Mouse (Mus musculus): ENCODE results near the gene Serpina12.

Serpina12 gene

DNA sequence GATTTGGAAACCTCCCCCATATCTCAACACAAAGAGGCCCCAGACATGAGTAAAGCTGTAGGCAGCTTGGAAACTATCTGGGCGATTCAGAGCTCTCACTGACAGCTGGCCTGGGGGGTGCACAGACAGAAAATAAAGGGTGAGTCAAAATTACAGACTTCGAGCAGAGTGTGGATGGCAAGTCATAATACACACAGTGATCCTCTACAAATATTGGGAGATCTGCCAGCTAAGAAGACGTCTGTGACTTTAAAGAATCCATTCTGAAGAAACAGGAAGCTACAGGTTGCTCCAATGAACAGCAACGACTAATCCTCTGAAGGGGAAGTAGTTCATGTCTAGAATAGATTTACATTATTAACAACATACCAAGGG, 41.0 kb downstream of the Serpina12 start:
- no peak for DNase-seq (ENCODE audit: low spot score)

GRCm38 (mm10) chr12:104002569-104003237, 41.5 kb downstream of the Serpina12 start:
- DNase-seq (ENCODE audit: low spot score), result no peak

- no peak for DNase-seq (ENCODE audit: low spot score)
Observed at GRCm38 (mm10) chr12:104000594-104000993, 43.6 kb downstream of the Serpina12 start.

- DNase-seq (ENCODE audit: low spot score), result peak; percentile 59
Observed at GRCm38 (mm10) chr12:103999611-104000010, 44.6 kb downstream of the Serpina12 start.

DNA sequence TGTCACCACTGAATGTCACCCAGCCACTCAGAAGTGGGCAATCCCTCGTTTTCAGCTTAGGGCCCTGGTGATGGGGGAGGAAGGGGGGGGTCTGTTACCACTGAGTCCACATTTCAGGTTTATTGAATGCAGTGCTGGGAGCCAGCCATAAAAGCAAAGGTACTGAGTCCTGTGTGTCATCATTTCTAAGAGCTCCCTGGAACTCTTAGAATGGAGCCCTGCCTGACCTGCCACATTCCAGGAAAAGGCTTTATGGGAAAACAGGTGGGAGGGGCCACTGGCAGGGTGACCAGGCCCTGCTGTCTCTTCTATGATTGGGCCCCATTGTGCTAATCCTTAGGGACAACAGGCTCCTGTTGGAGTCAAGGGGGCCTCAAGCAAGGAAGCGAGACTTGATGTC, 47.7 kb downstream of the Serpina12 start:
- DNase-seq (ENCODE audit: low spot score), result no peak

DNA sequence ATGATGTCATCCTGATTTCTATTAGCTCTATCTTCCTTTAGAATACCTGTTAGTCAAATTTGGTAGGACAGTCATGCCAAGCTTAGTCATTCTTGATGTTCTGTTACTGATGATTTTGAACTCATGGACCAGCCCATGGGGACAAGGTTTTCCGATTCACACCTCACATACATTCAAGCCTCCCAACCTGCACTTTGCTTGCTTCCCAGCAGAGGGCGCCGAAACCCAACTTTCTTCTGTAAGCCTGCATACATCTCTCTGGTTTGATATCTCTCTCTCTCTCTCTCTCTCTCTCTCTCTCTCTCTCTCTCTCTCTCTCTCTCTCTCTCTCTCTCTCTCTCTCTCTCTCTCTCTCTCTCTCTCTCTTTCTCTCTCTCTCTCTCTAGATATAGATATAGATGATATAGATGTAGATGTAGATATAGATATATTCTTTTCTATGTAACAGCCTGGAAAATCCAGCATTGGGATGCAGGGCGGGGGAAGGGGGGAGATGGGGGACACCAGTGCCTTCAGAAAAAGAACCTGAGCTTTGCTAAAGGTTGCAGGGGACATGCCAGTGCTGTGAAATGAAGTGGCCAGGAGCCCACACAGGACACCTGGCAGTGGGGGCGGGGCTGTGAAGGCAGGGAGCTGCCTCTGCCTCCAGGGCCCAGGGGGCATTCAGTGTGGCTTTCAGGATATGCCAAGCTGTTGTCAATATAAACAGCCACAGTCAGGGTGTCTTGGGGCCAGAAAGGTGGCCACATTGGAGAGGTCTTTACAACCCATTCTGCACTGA, 48.8 kb downstream of the Serpina12 start:
- peak; percentile 83 for DNase-seq (ENCODE audit: low spot score)

DNA sequence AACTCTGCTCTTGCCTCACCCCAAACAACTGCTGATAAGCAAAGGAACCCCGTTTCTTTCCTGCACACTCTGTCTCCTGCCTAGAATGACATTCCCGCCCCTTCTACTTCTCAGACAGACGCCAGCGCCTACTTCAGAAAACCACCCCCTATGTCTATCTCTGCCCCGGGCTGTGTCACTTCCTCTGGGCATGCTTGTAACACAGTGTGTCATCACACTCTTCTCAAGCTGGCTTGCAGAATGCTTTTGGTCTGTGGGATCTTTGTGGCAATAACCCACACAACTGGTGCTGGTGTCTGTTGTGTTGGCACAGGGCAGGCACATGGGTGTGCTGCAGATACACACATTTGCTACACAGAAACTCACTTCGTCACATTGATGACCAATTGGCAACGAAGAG, 51.3 kb downstream of the Serpina12 start:
- DNase-seq (ENCODE audit: low spot score), result no peak

- no peak for DNase-seq (ENCODE audit: low spot score)
Observed at GRCm38 (mm10) chr12:103989857-103990256, 54.4 kb downstream of the Serpina12 start, which contains the start of gene Serpina11. TSS of gene Serpina11 (minus strand) at chr12:103989957.

DNA sequence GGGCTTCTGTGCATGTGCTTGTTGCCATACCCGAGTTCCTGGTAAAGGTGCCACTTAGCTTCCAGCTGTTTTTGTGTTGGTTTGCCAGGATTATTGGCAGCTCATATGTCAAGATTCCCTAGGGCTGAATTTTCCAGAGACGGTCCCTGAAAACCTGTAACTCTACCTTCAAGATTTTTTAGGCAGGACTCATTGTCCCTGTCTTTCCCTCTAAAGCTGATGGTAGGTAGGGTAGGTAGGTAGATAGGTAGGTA, 54.8 kb downstream of the Serpina12 start:
- no peak for DNase-seq (ENCODE audit: low spot score)

GRCm38 (mm10) chr12:103988754-103989513, 55.3 kb downstream of the Serpina12 start:
- no peak for DNase-seq (ENCODE audit: low spot score)

DNA sequence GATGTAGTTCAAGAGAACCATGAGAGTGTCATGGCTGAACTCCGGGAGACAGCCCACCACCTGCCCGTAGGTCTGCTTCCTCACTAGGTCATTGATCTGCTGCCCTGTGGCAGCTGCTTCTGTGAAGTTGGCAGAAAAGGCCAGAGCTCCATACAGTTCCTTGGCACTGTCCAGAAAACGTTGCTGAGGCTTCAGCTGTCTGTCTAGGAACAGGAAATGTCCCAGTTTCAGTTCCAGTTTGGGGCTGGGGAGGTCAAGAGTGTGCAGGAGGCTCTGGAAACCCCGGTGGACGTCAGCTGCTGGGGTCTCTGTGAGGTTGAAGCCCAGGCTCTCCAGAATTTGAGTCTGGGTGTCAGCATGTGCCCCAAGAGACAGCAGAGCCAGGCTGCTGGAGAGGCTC, 58.4 kb downstream of the Serpina12 start:
- DNase-seq (ENCODE audit: low spot score), result no peak

DNA sequence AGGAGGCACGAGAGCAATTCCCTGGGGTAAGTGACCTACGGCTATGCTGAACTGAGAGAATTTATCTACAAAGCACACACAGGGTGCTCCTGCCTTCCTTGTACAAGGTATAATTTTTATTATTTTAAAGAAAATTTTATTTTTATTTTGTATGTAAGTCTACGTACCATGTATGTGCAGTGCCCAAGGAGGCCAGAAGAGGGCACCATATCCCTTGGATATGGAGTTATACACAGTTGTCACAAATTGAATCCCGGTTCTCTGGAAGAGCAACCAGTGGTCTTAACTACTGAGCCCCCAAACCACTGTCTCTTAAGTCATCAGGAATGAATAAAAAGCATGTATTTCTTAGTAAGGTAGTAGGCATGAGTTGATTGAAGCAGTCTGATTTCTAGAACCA, 59.3 kb downstream of the Serpina12 start:
- peak; percentile 59 for DNase-seq (ENCODE audit: low spot score)

GRCm38 (mm10) chr12:103981646-103982360, 62.4 kb downstream of the Serpina12 start:
- no peak for DNase-seq (ENCODE audit: low spot score)

All from layer of hippocampus, adult 9-10 months (tissue).